32 mouse cellular contexts compared by ENCODE assay signal in genomic region chr13:44386767-44387166, GRCm38 (mm10).
DNase-seq lines count a peak whose midpoint lies in the region; ATAC-seq and TF ChIP-seq lines count a peak whose summit lies in the region.
"Had no signal": no experiment of that assay in that cellular context is flagged by ENCODE, and none has a peak within 500 bp of the region (broad histone marks: within the 10 kb centered on the region; RNA-seq: fewer than 3 reads in every experiment).

No protein-coding gene starts in this region.

- TF ChIP-seq CTCF in intestine, postnatal 0 days (IDR thresholded peaks at IDR 0.05; ENCODE audit: low read depth) = no peak

- TF ChIP-seq POLR2A in limb, embryonic 14.5 days (IDR thresholded peaks at IDR 0.05; ENCODE audit: borderline replicate concordance, extremely low read depth, insufficient read depth, insufficient read length) = no peak

- H3K4me1 ChIP-seq in heart, embryonic 11.5 days (ENCODE audit: control insufficient read depth, insufficient read depth, low read length) = no peaks in the 10 kb centered on the region
- no peaks in the 10 kb centered on the region for H3K4me1 ChIP-seq in intestine, postnatal 0 days (replicated peaks; ENCODE audit: control insufficient read depth, insufficient read depth, low read length)
- H3K4me1 ChIP-seq in limb, embryonic 11.5 days (ENCODE audit: control insufficient read depth, insufficient read depth, low read length) = peaks cover 5% of the 10 kb centered on the region; the same call in 1 of the 2 replicates
- peaks cover 11% of the 10 kb centered on the region for H3K4me1 ChIP-seq in limb, embryonic 14.5 days (ENCODE audit: control insufficient read depth, insufficient read depth, low read length)
- H3K4me1 ChIP-seq: forebrain, embryonic 15.5 days had no signal

- no peak overlapping the region for H3K27ac ChIP-seq in heart, embryonic 11.5 days (ENCODE audit: low read depth, low read length)
- H3K27ac ChIP-seq in intestine, postnatal 0 days (ENCODE audit: low read depth, low read length) = no peak overlapping the region
- H3K27ac ChIP-seq in limb, embryonic 11.5 days (replicated peaks; ENCODE audit: low read depth, low read length) = no peak overlapping the region
- H3K27ac ChIP-seq in limb, embryonic 14.5 days (replicated peaks; ENCODE audit: low read depth, low read length) = no peak overlapping the region
- H3K27ac ChIP-seq: embryonic facial prominence, embryonic 12.5 days; forebrain, embryonic 12.5 days; forebrain, embryonic 15.5 days; gastrocnemius, adult 2 months; heart, embryonic 13.5 days; hindbrain, embryonic 14.5 days; hindbrain, postnatal 0 days had no signal

- H3K4me3 ChIP-seq in heart, embryonic 11.5 days (ENCODE audit: low read depth, low read length) = no peak overlapping the region
- no peak overlapping the region for H3K4me3 ChIP-seq in intestine, postnatal 0 days (ENCODE audit: low read depth, low read length)
- H3K4me3 ChIP-seq in limb, embryonic 11.5 days (ENCODE audit: low read depth, low read length) = no peak overlapping the region
- H3K4me3 ChIP-seq in limb, embryonic 14.5 days (replicated peaks; ENCODE audit: low read length) = no peak overlapping the region
- H3K4me3 ChIP-seq: embryonic facial prominence, embryonic 12.5 days; erythroblast, embryonic 14.5 days; forebrain, embryonic 12.5 days; forebrain, embryonic 15.5 days; gastrocnemius, adult 2 months; heart, embryonic 13.5 days had no signal

- no peaks in the 10 kb centered on the region for H3K27me3 ChIP-seq in heart, embryonic 11.5 days (ENCODE audit: control insufficient read depth, insufficient read depth, low read length)
- H3K27me3 ChIP-seq in intestine, postnatal 0 days (replicated peaks; ENCODE audit: control insufficient read depth, insufficient read depth, low read length) = no peaks in the 10 kb centered on the region
- no peaks in the 10 kb centered on the region for H3K27me3 ChIP-seq in limb, embryonic 11.5 days (ENCODE audit: control insufficient read depth, insufficient read depth, low read length)
- H3K27me3 ChIP-seq in limb, embryonic 14.5 days (ENCODE audit: control insufficient read depth, insufficient read depth, low read length) = no peaks in the 10 kb centered on the region
- H3K27me3 ChIP-seq: CH12.LX; embryonic facial prominence, embryonic 12.5 days; forebrain, embryonic 12.5 days; forebrain, embryonic 15.5 days; heart, embryonic 13.5 days; Patski had no signal

- ATAC-seq in heart, embryonic 11.5 days (replicated peaks; ENCODE audit: insufficient number of reproducible peaks, low FRiP score, low TSS enrichment) = no peak
- ATAC-seq in intestine, postnatal 0 days = peak; percentile 28; the same call in 1 of the 2 replicates
- no peak for ATAC-seq in limb, embryonic 11.5 days (ENCODE audit: insufficient number of reproducible peaks, low FRiP score, low TSS enrichment, low read depth)
- peak; percentile 75 for ATAC-seq in limb, embryonic 14.5 days (ENCODE audit: low FRiP score, low read depth)
- ATAC-seq: forebrain, embryonic 15.5 days; hindbrain, postnatal 0 days; inflammation-experienced regulatory T-cells, adult 6 months; Patski had no signal

- H3K9me3 ChIP-seq in heart, embryonic 11.5 days (replicated peaks; ENCODE audit: control insufficient read depth, low read length) = no peaks in the 10 kb centered on the region
- H3K9me3 ChIP-seq in intestine, postnatal 0 days (ENCODE audit: control insufficient read depth) = no peaks in the 10 kb centered on the region
- H3K9me3 ChIP-seq in limb, embryonic 11.5 days (ENCODE audit: control insufficient read depth, low read length) = no peaks in the 10 kb centered on the region
- no peaks in the 10 kb centered on the region for H3K9me3 ChIP-seq in limb, embryonic 14.5 days (ENCODE audit: control insufficient read depth, low read length)
- H3K9me3 ChIP-seq: embryonic facial prominence, embryonic 12.5 days; forebrain, embryonic 12.5 days; forebrain, embryonic 15.5 days; G1E had no signal

- 88% methylated on average over 8 of the region's 8 CpGs for WGBS in heart, embryonic 11.5 days (ENCODE audit: insufficient replicate concordance)
- WGBS in intestine, postnatal 0 days = 38% methylated on average over 8 of the region's 8 CpGs
- 39% methylated on average over 8 of the region's 8 CpGs for WGBS in limb, embryonic 11.5 days
- 20% methylated on average over 8 of the region's 8 CpGs for WGBS in limb, embryonic 14.5 days

- peak; percentile 66 for DNase-seq in heart, adult 11 months
- peak; percentile 38 for DNase-seq in limb, embryonic 11.5 days (ENCODE audit: low spot score)
- DNase-seq in limb, embryonic 14.5 days (ENCODE audit: low spot score) = peak; percentile 93
- DNase-seq in embryo, embryonic 9.5 days (ENCODE audit: extremely low spot score) = no peak
- DNase-seq in cerebellum, adult 8-10 months = no peak
- no peak for DNase-seq in spleen, adult 12 weeks (ENCODE audit: low spot score)
- DNase-seq: adrenal gland, adult 2 months; adrenal gland, postnatal 14 days; B cell, adult 2 months; cerebellum, adult 11 months; cerebellum, adult 2 months; cerebellum, postnatal 10 days; cerebellum, postnatal 36 days; embryo, embryonic 11 days; gastrocnemius, adult 2 months; gastrocnemius, postnatal 14 days; heart, adult 18-20 months; heart, postnatal 14 days; heart, postnatal 4 days had no signal

- H3K4me2 ChIP-seq in heart, embryonic 11.5 days = no peak overlapping the region
- no peak overlapping the region for H3K4me2 ChIP-seq in intestine, postnatal 0 days (replicated peaks; ENCODE audit: low read depth)
- no peak overlapping the region for H3K4me2 ChIP-seq in limb, embryonic 11.5 days (ENCODE audit: low read depth, severe bottlenecking)
- H3K4me2 ChIP-seq in limb, embryonic 14.5 days (replicated peaks; ENCODE audit: low read depth, low read length, severe bottlenecking) = no peak overlapping the region
- H3K4me2 ChIP-seq: embryonic facial prominence, embryonic 12.5 days; forebrain, embryonic 12.5 days; forebrain, embryonic 15.5 days; heart, embryonic 13.5 days; hindbrain, embryonic 14.5 days had no signal

- H3K36me3 ChIP-seq in heart, embryonic 11.5 days (ENCODE audit: control insufficient read depth, insufficient read depth, low read length) = no peaks in the 10 kb centered on the region
- H3K36me3 ChIP-seq in intestine, postnatal 0 days (ENCODE audit: control insufficient read depth, insufficient read depth) = no peaks in the 10 kb centered on the region
- H3K36me3 ChIP-seq in limb, embryonic 11.5 days (ENCODE audit: control insufficient read depth, insufficient read depth, low read length) = no peaks in the 10 kb centered on the region
- no peaks in the 10 kb centered on the region for H3K36me3 ChIP-seq in limb, embryonic 14.5 days (ENCODE audit: control insufficient read depth, insufficient read depth, low read length)
- H3K36me3 ChIP-seq: embryonic facial prominence, embryonic 12.5 days; forebrain, embryonic 12.5 days; forebrain, embryonic 15.5 days; G1E; heart, embryonic 13.5 days had no signal

- no peak overlapping the region for H3K9ac ChIP-seq in heart, embryonic 11.5 days (ENCODE audit: low read depth, low read length)
- H3K9ac ChIP-seq in intestine, postnatal 0 days (ENCODE audit: low read depth, low read length) = no peak overlapping the region
- H3K9ac ChIP-seq in limb, embryonic 11.5 days (ENCODE audit: low read length) = no peak overlapping the region
- no peak overlapping the region for H3K9ac ChIP-seq in limb, embryonic 14.5 days (ENCODE audit: low read depth, low read length, severe bottlenecking)
- H3K9ac ChIP-seq: embryonic facial prominence, embryonic 12.5 days; forebrain, embryonic 12.5 days; forebrain, embryonic 15.5 days; heart, embryonic 13.5 days; hindbrain, embryonic 14.5 days had no signal

Comparison
In these comparisons a context has a peak if more than half of its experiments do, and no peak if none do; other contexts are left out.
1. ATAC-seq: peak in intestine, postnatal 0 days (single experiment) and limb, embryonic 14.5 days (single experiment); none in heart, embryonic 11.5 days (single experiment) and limb, embryonic 11.5 days (single experiment).
2. DNase-seq: peak in heart, adult 11 months (single experiment), limb, embryonic 11.5 days (single experiment) and limb, embryonic 14.5 days (single experiment); none in embryo, embryonic 9.5 days (single experiment), cerebellum, adult 8-10 months (single experiment) and spleen, adult 12 weeks (single experiment).